Mouse (Mus musculus) CH12.LX (cell line): ENCODE measurements around the gene Gm21060.

ENCODE experiments used
- CHD1 ChIP-seq: IDR thresholded peaks from 2 replicates; pipeline ENCODE4 v1.6.1; 2012; ENCODE audit warnings: low read depth, low read length, improper control_type of control experiment, inconsistent platforms
- CTCF ChIP-seq, 2 experiments: IDR thresholded peaks in 1 of 2; conservative IDR thresholded peaks in 1 of 2; 2 replicates each; pipeline ENCODE4 v1.5.1; 2011 to 2012; ENCODE audit warnings: low read depth in 2 of 2, low read length in 2 of 2, improper control_type of control experiment in 1 of 2, inconsistent platforms in 1 of 2, mild to moderate bottlenecking in 1 of 2, moderate library complexity in 1 of 2
- HCFC1 ChIP-seq: IDR thresholded peaks from 2 replicates; pipeline ENCODE4 v1.6.1; 2012; ENCODE audit warnings: low read depth, mild to moderate bottlenecking, inconsistent platforms, low read length, improper control_type of control experiment
- MAFK ChIP-seq: IDR thresholded peaks from 2 replicates; pipeline ENCODE4 v1.6.1; 2011; ENCODE audit warnings: low read length, improper control_type of control experiment; ENCODE audit not compliant: insufficient replicate concordance
- MAZ ChIP-seq: IDR thresholded peaks from 2 replicates; pipeline ENCODE4 v1.6.1; 2012; ENCODE audit warnings: low read depth, mild to moderate bottlenecking, inconsistent platforms, low read length, improper control_type of control experiment, moderate library complexity
- MYC ChIP-seq: IDR thresholded peaks from 2 replicates; pipeline ENCODE4 v1.6.1; 2011; ENCODE audit warnings: low read depth, mild to moderate bottlenecking, improper control_type of control experiment, low read length
- NRF1 ChIP-seq: IDR thresholded peaks from 2 replicates; pipeline ENCODE4 v1.6.1; 2014; ENCODE audit warnings: low read depth, mild to moderate bottlenecking, inconsistent platforms, low read length, improper control_type of control experiment, moderate library complexity
- POLR2A ChIP-seq: IDR thresholded peaks from 2 replicates; pipeline ENCODE4 v1.6.1; 2011; ENCODE audit warnings: low read depth, mild to moderate bottlenecking, improper control_type of control experiment, low read length
- USF1 ChIP-seq: IDR thresholded peaks from 2 replicates; pipeline ENCODE4 v1.6.1; 2014; ENCODE audit warnings: low read depth, mild to moderate bottlenecking, inconsistent platforms, low read length, improper control_type of control experiment
- ZNF384 ChIP-seq: IDR thresholded peaks from 2 replicates; pipeline ENCODE4 v1.6.1; 2012; ENCODE audit warnings: low read depth, low read length, improper control_type of control experiment, inconsistent platforms

DNA sequence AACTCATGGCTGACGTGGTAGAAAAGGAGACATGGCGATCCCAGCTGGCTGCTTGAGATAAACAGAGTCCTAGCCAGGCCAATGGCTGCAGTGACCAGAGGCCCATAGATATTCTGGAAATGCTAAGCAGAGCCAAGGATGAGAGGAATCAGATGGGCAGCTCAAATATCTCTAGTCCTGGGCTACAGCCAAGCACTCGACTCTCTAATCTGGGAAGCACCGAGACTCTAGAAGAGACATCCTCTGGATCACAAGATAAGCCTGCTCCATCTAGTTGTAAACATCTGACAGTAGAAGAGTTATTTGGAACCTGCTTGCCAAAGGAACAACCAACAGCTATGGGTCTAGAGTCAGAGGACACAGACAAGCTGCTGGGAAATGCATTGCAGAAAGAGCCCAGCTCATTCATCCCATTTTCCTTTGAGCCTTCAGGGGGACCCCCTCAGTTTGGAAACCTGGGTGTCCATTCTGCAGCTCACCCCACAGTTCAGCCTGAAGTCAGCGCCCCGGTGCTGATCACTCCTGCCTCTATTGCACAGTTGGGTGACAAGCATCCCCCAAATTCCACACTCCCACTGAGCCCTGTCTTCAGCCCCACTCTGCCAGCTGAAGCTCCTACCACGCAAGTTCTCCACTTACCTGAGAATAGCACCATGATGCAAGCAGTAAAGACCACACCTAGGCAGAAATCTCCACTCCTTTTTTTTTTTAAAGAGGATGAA, 40.5 kb downstream of the Gm21060 start:
- no peak for TF ChIP-seq HCFC1
- TF ChIP-seq POLR2A = no peak
- TF ChIP-seq CHD1 = no peak
- TF ChIP-seq CTCF (conservative IDR thresholded peaks at IDR 0.05 in 1 of 2, IDR thresholded peaks at IDR 0.05 in 1 of 2; ENCODE audit: low read depth in 2 of 2, low read length in 2 of 2) = no peak
- TF ChIP-seq MYC = no peak
- no peak for TF ChIP-seq USF1
- TF ChIP-seq MAFK = no peak
- no peak for TF ChIP-seq MAZ
- no peak for TF ChIP-seq ZNF384
- no peak for TF ChIP-seq NRF1
